Mouse (Mus musculus): ENCODE measurements around the gene Atp2b2.

- TF ChIP-seq POLR2A (IDR thresholded peaks at IDR 0.05; ENCODE audit: extremely low read depth, insufficient read depth, low read length) (no peak), CTCF (IDR thresholded peaks at IDR 0.05; ENCODE audit: low read depth, low read length) (no peak)
Observed at GRCm38 (mm10) chr6:113799915-113800314, 242.5 kb downstream of the Atp2b2 start.
